Mouse (Mus musculus) CD8-positive naive resting alpha-beta T cell, adult 2 months (primary cell): ENCODE measurements around the gene Rassf2.

Experiments
- DNase-seq, 2 experiments: peaks; one replicate each; pipeline ENCODE4 v3.0.0; 2022; ENCODE audit warnings: low read depth in 2 of 2, low spot score in 2 of 2

The Rassf2 gene

DNA sequence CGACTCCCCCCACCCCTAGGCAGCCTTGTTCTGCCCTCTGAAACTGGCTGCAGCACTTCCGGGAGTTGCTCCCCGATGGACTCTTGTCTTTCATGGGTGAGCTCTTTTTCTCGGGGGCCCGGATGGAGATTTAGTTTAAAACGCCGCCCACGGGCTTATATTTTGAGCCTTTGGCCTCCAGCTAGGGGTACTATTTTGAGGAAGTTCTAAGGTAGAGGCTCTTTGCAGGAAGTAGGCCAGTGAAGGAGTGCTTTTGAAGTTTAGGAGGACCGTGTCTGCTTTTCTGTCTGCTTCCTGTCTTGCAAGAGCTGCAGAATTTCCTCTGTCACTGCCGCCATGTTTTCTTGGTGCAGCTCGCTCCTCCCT, 5.4 kb upstream of the Rassf2 start:
- peak; percentile 30 to 53 for DNase-seq

GRCm38 (mm10) chr2:132034590-132035469, 4.8 kb upstream of the Rassf2 start:
- no peak for DNase-seq

DNA sequence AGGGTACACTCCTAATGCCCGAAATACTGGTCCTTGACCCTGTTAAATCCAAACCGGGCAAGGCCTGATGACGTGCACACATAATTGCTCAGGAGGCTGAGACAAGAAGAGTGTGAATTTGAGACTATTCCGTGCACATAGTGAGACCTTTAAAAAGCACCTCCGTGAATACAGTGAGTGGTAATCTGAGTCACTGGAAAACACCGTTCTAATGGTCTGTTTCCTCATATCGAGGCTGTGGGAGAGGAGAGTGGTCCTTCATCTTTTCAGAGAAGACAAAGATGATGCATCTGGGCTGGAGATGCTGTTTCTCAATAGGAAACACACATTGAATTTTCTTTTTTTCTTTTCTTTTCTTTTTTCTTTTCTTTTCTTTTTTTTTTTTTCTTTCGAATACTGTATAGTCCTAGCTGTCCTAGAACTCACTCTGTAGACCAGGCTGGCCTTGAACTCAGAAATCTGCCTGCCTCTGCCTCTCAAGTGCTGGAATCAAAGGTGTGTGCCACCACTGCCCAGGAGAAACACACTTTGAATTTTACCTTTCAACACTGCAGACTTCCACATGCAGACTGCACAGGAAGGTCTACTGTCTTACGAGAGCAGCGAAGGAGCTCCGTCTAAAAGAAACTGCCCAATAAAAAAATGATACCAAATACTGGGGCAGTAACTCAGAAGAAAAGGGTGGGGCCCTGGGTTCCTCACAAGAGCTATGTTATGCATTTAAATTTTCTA, 1.5 kb upstream of the Rassf2 start:
- DNase-seq: no peak

GRCm38 (mm10) chr2:132030418-132031363, 633 bp upstream of the Rassf2 start:
- no peak for DNase-seq

DNA sequence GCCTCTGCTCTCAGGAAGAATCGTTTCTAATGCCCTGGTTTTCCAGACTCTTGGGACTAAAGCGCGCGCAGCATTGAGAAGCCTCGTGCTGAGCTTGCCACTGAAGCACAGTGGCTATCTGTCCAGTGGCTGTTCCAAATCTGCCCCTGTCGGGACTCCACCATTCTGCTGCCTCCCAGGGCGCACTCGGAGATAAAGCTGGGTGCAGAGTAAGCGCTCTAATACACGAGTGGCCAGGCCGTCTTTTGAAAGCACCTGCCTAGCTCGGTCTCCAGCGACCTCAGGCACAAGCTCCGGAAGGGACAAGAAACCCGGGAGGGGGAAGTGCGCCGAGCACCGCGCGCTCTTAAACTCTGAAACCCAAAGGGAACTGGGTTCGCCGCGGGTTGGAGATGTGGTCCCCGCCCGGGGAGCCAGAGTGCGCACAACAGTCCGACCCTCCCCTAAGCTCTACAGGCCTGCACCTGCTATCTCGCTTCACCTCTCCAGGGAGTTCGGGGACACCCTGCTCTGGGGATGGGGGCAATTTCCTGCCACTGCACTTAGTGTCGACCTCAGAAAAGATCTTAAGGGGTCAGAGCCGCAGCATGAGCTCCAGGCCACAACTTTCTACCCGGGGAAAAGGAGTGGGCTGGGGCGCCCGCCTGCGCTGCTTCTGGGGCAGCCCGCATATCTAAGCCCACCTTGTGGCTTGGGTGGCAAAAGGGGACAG, 1.0 kb downstream of the Rassf2 start:
- peak; percentile 49 to 51 for DNase-seq

DNA sequence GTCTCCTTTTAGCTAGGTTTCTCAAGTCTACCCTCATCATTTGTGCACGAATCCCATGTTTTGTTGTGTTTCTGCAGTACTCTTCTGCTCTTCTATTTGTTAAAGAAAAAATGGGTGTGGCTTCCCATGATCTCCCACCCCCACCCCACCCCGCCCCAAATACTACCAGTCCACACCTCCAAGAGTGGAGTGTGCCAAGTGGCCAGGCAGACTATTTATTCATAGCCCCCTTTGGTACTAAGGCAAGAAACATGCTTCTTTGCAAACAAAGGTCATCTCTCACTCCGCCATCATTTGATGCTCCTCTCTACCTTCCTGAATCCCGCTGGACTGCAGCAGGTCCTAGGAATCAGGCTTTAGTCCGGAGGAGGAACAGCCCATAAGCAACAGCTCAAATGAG, 2.0 kb downstream of the Rassf2 start:
- no peak for DNase-seq

GRCm38 (mm10) chr2:132027366-132027765, 2.7 kb downstream of the Rassf2 start:
- DNase-seq: no peak

GRCm38 (mm10) chr2:132024028-132024427, 6.0 kb downstream of the Rassf2 start:
- DNase-seq: no peak

DNA sequence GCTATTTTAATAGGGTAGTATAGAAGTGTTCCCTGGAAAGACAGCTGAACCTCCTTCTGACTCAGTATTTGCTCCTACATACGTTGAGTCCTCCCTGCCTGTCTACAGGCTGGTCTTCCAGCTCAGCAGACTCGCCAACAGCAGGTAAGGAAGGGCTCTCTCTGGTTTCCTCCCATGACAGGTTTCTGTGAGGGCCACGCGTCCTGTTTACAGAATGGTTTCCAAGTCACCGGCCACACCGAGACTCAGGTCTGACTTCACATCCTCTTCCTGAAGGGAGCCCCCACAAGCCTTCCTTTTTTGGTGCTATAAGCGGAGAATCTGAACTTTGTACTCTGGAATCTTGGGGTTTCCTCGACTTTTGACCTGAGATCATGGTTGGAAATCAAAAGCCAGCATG, 7.4 kb downstream of the Rassf2 start:
- DNase-seq: peak; percentile 50 to 59

DNA sequence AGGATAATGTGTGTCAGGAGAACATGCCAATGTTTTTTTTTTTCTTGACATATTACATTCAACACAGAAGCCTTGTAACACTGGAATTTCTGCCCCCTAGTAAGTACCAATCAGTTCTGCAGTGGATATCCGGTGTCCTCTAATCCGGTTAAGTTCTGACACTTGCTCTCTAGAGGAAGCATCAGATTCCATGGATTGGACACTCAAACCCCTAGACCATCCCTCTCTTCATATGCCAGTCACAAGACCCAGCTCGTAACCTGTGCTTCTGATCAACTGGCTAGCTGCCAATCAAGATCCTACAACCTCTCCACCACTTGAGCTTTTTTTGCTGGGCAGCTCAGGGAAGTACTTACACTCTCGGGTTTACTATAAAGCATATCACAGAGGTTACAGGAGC, 8.4 kb downstream of the Rassf2 start:
- no peak for DNase-seq

DNA sequence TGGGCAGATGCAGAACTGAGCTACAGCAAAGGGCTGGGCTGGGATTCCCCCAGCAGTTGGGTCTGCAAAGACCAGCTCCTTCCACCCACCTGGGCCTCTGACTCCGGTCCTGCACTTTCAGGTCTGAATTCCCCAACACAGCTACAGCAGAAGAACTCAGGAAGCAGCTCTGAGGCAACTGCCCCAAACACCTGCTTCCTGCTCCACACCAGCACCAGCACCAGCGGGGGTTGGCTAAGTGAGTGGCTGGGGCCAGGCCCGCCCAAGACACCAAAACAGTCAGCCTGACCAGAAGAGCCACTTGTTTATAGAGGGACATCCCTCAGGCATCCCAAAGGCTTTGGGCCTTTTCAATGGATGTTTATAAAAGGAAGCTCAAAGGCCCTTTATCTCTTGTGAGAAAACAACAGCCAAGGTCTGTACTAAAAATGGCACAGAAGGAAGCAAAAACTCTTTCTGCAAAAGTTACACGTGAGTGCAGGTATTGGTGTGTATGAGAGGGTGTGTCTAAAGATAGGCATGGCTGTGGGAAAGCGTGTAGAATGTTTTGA, 9.0 kb downstream of the Rassf2 start:
- DNase-seq: peak; percentile 40 to 44

DNA sequence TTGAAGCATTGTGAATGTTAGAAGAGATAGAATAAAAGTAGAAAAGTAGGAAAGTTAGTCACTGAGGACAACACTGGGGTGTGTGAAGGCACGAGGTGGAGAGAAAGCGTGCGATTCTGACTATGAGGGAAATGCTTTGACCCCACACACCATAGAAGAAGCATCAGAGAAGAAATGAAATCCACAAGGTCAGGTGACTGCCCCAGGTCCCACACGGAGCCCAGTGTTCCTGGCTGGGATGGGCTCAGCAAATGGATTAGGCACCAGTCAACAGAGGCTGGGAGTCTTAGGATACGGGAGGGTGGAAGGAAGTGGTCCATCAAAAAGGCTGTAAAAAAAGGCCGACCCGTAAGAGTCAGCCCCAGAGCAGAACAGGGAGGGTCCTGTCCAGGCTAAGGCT, 9.6 kb downstream of the Rassf2 start:
- DNase-seq: no peak

DNA sequence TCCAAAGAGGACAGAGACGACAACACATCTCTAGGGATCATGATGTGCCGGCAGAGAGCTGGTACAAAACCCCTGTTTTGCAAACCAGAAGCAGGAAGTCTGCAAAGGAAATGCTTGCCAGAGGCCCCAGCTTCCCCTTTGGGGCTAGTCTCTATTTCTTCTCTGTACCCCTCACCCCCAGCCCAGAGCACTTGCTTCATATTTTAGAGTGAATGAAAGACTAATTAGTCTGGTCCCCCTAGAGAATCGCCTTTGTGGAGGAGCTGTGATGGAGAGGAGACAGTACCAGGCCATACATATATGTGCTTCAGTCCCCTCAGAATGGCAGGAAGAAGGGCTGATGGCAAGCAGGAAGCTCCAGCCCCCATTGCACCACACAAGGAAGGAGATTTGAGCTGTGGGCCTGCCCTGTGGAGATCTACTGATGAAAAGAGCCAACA, 10.7 kb downstream of the Rassf2 start:
- peak in 1 of 2 experiments; percentile 51 for DNase-seq

DNA sequence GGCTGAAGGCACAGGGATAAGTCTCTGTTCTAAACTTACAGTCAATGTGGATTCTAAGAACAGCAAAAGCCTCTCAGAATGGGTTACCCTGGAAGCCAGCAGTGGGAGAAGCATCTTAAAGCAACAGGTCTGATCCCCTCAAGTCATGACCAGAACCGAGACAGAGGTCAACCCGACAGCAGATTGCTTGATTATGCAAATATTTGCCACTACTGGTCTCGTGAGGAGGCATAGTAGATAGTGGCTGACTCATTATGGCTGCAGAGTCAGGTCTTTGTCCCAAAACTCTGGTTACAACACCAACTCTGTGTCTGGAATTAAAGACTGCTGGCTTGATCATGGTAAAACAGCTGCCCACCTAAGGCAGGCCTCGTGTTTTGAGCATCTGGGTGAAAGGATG, 11.9 kb downstream of the Rassf2 start:
- DNase-seq: no peak

DNA sequence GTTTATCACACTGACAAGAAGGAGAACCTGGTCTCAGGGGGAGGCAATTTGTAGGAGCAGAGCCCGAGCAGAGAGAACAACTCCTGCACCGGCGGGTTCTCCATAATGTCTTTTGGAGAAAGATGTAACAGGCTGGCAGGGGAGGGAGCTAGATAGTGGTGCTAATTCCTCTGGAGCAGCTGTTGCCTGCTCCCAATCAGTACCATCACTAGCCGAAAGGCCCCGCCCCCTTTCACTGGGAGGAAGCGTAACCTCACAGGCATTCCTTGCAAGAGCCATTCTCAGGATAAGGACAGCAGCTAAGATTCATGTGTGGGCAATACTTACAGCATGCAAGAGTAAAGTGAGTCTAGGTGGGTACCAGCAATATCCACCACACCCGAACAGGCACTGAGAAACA, 12.4 kb downstream of the Rassf2 start:
- no peak for DNase-seq

DNA sequence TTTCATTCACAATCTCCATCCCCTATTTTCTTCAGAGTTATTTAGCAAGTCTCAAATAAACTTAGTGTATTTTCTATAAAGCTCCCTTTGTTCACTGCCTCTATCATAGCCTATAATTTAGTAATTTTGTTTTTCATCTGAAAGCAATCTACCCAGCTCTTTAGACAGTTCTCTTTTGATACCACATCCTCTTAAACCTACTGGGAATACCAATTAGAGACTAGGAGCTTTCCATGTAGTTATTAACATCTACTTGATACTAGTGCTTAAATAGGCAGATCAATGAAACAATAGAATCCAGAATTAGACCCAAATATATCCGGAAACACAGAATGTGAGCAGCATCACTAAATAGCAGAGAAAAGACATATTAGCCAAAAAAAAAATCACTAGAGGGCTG, 14.0 kb downstream of the Rassf2 start:
- no peak for DNase-seq

DNA sequence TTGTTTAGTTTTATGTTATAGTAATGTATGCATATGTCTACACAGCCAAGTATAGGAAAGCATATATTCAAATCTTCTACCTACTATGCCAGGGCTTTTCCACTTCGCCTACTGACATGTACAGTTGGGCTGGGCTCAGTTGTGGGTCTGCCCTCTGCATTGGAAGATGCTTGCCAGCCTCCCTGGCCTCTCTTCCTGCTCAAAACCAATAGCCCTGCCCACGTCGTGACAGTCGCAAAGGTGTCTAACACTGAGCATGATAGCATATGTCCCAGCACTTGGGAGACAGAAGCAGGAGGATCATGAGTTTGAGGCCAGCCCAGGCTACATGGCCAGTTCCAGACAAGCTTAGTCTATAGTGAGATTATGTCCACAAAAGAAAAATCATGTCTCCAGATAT, 16.9 kb downstream of the Rassf2 start:
- no peak for DNase-seq

DNA sequence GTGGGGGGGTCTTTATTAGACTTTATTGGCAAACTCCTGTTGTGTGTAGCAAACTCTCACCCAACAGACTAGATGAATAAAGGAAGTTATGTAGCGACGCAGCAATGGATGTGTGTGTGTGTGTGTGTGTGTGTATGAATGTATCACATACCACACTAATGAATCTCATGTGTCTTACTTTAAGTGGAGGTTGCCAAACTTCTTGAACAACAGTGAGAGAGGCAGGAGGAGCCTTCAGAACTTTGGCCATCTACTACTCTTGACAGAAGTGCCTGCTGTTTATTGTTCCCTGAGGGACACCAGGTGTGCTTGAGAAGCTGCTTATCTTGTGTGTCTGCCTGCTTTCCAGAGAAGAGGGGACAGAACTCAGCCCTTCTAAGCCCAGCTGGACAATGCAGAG, 19.3 kb downstream of the Rassf2 start:
- DNase-seq: no peak

- DNase-seq: no peak
Measured at GRCm38 (mm10) chr2:132008186-132008585, 21.9 kb downstream of the Rassf2 start.

DNA sequence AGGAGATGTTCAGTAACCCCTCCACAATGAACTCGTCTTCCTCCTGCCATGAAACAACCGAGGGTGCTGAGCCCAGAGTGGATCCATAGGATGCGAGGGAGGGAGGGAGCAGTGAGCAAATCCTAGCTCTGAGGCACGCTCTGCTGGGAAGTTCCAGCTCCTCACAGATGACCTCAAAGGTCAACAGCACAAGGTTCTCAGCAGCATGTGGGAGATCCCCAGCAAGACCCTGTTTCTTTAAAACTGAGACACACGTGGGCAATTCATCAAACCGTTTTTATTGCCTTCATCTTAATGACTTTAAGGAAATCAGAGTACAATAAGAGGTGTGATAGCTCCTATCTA, 22.6 kb downstream of the Rassf2 start:
- DNase-seq: no peak
